Mouse (Mus musculus): ENCODE measurements at regions not wholly inside any gene's neighbourhood (a gene's known extent, or its start where the extent isn't known, plus 50 kb on each side); places are given as distances from the start of the nearest gene placed in this dataset.

DNA sequence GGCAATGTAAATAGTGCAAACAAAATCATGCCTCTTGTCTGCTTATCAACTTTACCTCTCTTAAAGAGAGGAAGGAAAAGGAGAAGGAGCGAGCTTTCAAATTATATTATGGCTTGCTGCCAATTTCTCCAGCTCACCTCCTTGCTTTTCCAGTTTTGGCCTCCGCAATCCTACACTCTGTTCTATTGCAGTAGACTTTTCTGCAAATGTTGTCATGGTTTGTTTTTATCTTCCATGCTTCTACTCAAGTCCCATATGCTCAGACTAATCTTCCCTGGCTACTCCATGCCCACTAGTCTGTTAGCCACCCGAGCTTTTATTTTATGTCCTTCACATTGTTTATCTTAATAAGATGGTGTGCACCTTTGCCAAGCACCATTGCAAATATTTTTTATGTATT is 168.0 kb upstream of the Osr1 start:
- no peak for TF ChIP-seq POLR2A (IDR thresholded peaks at IDR 0.05; ENCODE audit: insufficient read depth, low read depth, low read length)
- no peaks in the 10 kb centered on the region for H3K79me2 ChIP-seq (replicated peaks; ENCODE audit: control insufficient read depth, insufficient read depth, low read length)
- no peak overlapping the region for H3K9ac ChIP-seq (ENCODE audit: low read depth, low read length)
- no peak overlapping the region for H3K27ac ChIP-seq
- H3K27me3 ChIP-seq (ENCODE audit: control insufficient read depth, insufficient read depth, low read length) = no peaks in the 10 kb centered on the region
- intact Hi-C loops (cut with DNase I) = no loop called here
- H3K4me3 ChIP-seq = no peak overlapping the region
- WGBS = 56% methylated on average over 3 of the region's 3 CpGs
- H3K4me1 ChIP-seq (ENCODE audit: control insufficient read depth, insufficient read depth, low read length) = no peaks in the 10 kb centered on the region
- no peaks in the 10 kb centered on the region for H3K36me3 ChIP-seq (ENCODE audit: control insufficient read depth, insufficient read depth, low read length)
- DNase-seq = no peak

DNA sequence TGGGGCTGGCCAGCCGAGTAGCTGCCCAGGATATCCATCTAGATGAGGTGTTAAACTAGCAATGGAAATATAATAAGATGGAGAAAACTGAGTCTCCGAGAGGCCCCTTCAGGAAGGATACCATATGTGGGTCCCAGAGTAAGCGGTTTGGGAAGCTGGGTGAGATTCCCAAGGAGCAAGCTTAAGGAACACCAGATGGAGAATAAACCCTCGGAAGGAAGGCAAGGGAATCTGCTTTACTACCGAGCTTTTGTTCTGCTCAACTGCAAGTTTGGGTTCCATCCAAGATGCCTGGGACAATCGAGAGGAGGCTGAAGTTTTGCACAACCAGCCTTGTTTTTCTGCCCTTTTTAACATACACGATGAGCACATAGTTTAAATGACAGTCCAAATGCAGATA is 164.9 kb upstream of the Osr1 start:
- no peaks in the 10 kb centered on the region for H3K4me1 ChIP-seq (ENCODE audit: control insufficient read depth, insufficient read depth, low read length)
- no peak for DNase-seq
- intact Hi-C loops (cut with DNase I) = no loop called here
- H3K79me2 ChIP-seq (replicated peaks; ENCODE audit: control insufficient read depth, insufficient read depth, low read length) = no peaks in the 10 kb centered on the region
- no peak overlapping the region for H3K4me3 ChIP-seq
- 67% methylated on average over 7 of the region's 7 CpGs for WGBS
- no peak overlapping the region for H3K27ac ChIP-seq
- TF ChIP-seq CTCF (IDR thresholded peaks at IDR 0.05) (no peak), EP300 (IDR thresholded peaks at IDR 0.05; ENCODE audit: insufficient read depth, low read depth, low read length) (no peak), POLR2A (IDR thresholded peaks at IDR 0.05; ENCODE audit: insufficient read depth, low read depth, low read length) (no peak)
- no peaks in the 10 kb centered on the region for H3K27me3 ChIP-seq (ENCODE audit: control insufficient read depth, insufficient read depth, low read length)
- H3K9ac ChIP-seq (ENCODE audit: low read depth, low read length) = no peak overlapping the region
- H3K36me3 ChIP-seq (ENCODE audit: control insufficient read depth, insufficient read depth, low read length) = no peaks in the 10 kb centered on the region

DNA sequence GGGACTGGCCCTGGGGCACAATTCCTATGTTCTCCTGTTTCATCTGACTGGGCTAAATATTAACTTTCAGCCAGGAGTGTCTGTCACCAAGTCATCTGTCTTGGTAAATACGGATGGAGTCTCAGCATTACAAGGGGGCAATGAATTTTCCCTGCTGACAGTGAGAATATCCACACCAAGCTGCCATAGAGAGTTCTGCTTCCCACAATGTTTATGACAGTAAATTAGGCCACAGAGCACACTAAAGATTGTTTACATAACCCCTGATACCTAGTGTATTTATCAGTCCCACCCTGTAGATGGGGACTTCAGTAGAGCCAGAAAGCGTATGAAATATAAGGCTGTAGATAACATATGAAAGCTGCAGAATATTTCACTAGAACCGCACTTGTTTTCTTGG is 150.6 kb upstream of the Osr1 start:
- TF ChIP-seq POLR2A (IDR thresholded peaks at IDR 0.05; ENCODE audit: insufficient read depth, low read depth, low read length) (no peak), EP300 (IDR thresholded peaks at IDR 0.05; ENCODE audit: insufficient read depth, low read depth, low read length) (no peak), CTCF (IDR thresholded peaks at IDR 0.05) (no peak)
- Histone ChIP-seq H3K36me3 (ENCODE audit: control insufficient read depth, insufficient read depth, low read length) (no peaks in the 10 kb centered on the region), H3K27me3 (ENCODE audit: control insufficient read depth, insufficient read depth, low read length) (no peaks in the 10 kb centered on the region), H3K79me2 (replicated peaks; ENCODE audit: control insufficient read depth, insufficient read depth, low read length) (no peaks in the 10 kb centered on the region), H3K27ac (no peak overlapping the region), H3K9ac (ENCODE audit: low read depth, low read length) (no peak overlapping the region), H3K4me1 (ENCODE audit: control insufficient read depth, insufficient read depth, low read length) (no peaks in the 10 kb centered on the region), H3K4me3 (no peak overlapping the region)
- intact Hi-C loops (cut with DNase I) = no loop called here
- 66% methylated on average over 3 of the region's 3 CpGs for WGBS
- no peak for DNase-seq

DNA sequence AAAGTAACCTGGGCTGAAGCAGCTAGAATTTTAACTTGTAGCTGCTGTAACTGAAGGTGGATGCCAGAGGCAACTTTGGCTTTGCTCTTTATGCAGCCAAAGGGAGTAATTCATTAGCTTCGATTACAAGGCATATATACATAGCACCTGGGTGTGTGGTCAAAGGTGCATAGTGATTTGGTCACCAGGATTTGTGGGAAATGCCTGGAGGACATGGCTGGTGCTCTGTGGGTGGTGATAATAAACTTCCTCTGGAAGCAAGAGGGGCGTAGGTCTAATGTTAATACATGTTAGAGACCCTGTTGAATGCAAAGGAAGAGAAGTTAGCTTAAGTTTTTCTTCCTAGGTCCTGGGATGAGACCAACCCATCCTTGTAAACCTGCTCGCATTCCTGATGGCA is 139.3 kb upstream of the Osr1 start:
- no peaks in the 10 kb centered on the region for H3K79me2 ChIP-seq (replicated peaks; ENCODE audit: control insufficient read depth, insufficient read depth, low read length)
- 66% methylated on average over 3 of the region's 3 CpGs for WGBS
- DNase-seq = no peak
- no peak overlapping the region for H3K4me3 ChIP-seq
- no peaks in the 10 kb centered on the region for H3K4me1 ChIP-seq (ENCODE audit: control insufficient read depth, insufficient read depth, low read length)
- no peak overlapping the region for H3K9ac ChIP-seq (ENCODE audit: low read depth, low read length)
- H3K27ac ChIP-seq = no peak overlapping the region
- H3K27me3 ChIP-seq (ENCODE audit: control insufficient read depth, insufficient read depth, low read length) = no peaks in the 10 kb centered on the region
- intact Hi-C loops (cut with DNase I) = no loop called here
- H3K36me3 ChIP-seq (ENCODE audit: control insufficient read depth, insufficient read depth, low read length) = no peaks in the 10 kb centered on the region
- TF ChIP-seq POLR2A (IDR thresholded peaks at IDR 0.05; ENCODE audit: insufficient read depth, low read depth, low read length) (no peak), CTCF (IDR thresholded peaks at IDR 0.05) (no peak), EP300 (IDR thresholded peaks at IDR 0.05; ENCODE audit: insufficient read depth, low read depth, low read length) (no peak)

DNA sequence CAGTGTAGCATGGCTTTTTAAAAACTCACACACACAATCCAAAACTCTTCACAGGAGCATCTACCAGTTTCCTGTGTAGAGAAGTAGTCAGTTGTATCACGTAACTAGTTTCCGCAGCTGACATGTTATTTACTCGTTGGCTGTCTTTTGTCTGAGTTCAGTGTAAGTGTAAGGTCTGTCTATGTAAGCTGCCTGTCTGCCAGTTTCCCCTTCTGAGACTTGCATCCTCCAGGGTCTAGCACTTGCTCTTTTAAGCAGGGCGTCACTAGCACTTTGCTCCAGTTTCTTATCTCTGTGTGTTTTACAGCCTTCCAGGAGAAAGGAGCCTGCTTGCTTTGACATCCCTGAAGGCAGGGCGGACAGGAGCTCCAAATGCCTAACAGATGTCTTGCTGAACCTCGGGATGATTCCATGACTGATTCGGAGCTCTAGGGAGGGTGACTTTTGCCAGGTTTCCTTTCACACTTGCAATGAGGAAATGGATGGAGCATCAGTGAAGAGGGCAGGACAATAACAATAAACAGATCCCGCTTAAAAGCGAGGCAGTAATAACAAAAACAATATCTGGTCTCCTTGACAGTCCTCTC is 131.2 kb upstream of the Osr1 start:
- peak in 1 of 2 experiments; percentile 20 for DNase-seq
- intact Hi-C loops (cut with DNase I) = no loop called here
- H3K36me3 ChIP-seq (ENCODE audit: control insufficient read depth, insufficient read depth, low read length) = no peaks in the 10 kb centered on the region
- peaks cover 1% of the 10 kb centered on the region for H3K4me1 ChIP-seq (ENCODE audit: control insufficient read depth, insufficient read depth, low read length)
- H3K27me3 ChIP-seq (ENCODE audit: control insufficient read depth, insufficient read depth, low read length) = no peaks in the 10 kb centered on the region
- no peaks in the 10 kb centered on the region for H3K79me2 ChIP-seq (replicated peaks; ENCODE audit: control insufficient read depth, insufficient read depth, low read length)
- H3K4me3 ChIP-seq = no peak overlapping the region
- H3K9ac ChIP-seq (ENCODE audit: low read depth, low read length) = no peak overlapping the region
- TF ChIP-seq EP300 (IDR thresholded peaks at IDR 0.05; ENCODE audit: insufficient read depth, low read depth, low read length) (no peak), CTCF (IDR thresholded peaks at IDR 0.05) (no peak), POLR2A (IDR thresholded peaks at IDR 0.05; ENCODE audit: insufficient read depth, low read depth, low read length) (no peak)
- 13% methylated on average over 9 of the region's 9 CpGs for WGBS
- no peak overlapping the region for H3K27ac ChIP-seq

DNA sequence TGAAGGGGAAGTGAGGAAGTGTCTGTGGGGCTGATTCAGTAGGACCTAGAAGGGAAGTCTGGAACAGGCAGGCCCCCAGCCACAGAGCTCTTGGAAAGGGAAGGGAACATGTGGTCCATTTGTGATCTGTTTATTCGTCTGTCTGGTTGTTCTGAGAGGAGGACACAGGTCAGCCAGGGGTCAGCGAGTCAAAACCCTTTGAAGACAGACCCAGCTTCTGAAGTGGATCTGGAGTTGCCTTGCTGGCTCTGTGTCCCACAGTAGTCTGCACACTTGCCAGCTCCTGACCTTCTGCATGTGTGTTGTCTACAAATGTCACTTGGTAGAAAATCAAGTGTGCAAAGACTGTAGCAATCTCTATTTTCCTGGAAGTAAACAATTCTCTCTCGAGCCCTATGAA is 119.3 kb upstream of the Osr1 start:
- no peaks in the 10 kb centered on the region for H3K36me3 ChIP-seq (ENCODE audit: control insufficient read depth, insufficient read depth, low read length)
- peak; percentile 38 to 66 for DNase-seq
- H3K4me3 ChIP-seq = no peak overlapping the region
- H3K4me1 ChIP-seq (ENCODE audit: control insufficient read depth, insufficient read depth, low read length) = no peaks in the 10 kb centered on the region; the same call in 1 of the 2 replicates
- 33% methylated on average over 3 of the region's 3 CpGs for WGBS
- no peak overlapping the region for H3K9ac ChIP-seq (ENCODE audit: low read depth, low read length)
- no peak overlapping the region for H3K27ac ChIP-seq
- intact Hi-C loops (cut with DNase I) = no loop called here
- no peaks in the 10 kb centered on the region for H3K79me2 ChIP-seq (replicated peaks; ENCODE audit: control insufficient read depth, insufficient read depth, low read length)
- no peak for TF ChIP-seq CTCF (IDR thresholded peaks at IDR 0.05)
- TF ChIP-seq POLR2A (IDR thresholded peaks at IDR 0.05; ENCODE audit: insufficient read depth, low read depth, low read length) = no peak
- TF ChIP-seq EP300 (IDR thresholded peaks at IDR 0.05; ENCODE audit: insufficient read depth, low read depth, low read length) = no peak
- no peaks in the 10 kb centered on the region for H3K27me3 ChIP-seq (ENCODE audit: control insufficient read depth, insufficient read depth, low read length)
